Mouse (Mus musculus) kidney, postnatal 36 days (tissue): ENCODE data around the gene Thumpd3.

Experiments
- DNase-seq, 2 experiments: peaks; one replicate each; pipeline ENCODE4 v3.0.0; 2021 to 2022; ENCODE audit warnings: mixed read lengths in 2 of 2

The Thumpd3 gene

GRCm38 (mm10) chr6:113037946-113038734, 7.9 kb upstream of the Thumpd3 start:
- peak; percentile 76 to 85 for DNase-seq

GRCm38 (mm10) chr6:113038735-113039058, 7.3 kb upstream of the Thumpd3 start:
- no peak for DNase-seq

- DNase-seq: no peak
Measured at GRCm38 (mm10) chr6:113040319-113040718, 5.7 kb upstream of the Thumpd3 start.

GRCm38 (mm10) chr6:113041215-113041990, 4.6 kb upstream of the Thumpd3 start:
- DNase-seq: no peak

- DNase-seq: peak in 1 of 2 experiments; percentile 33
Measured at GRCm38 (mm10) chr6:113045575-113045974, 450 bp upstream of the Thumpd3 start.

GRCm38 (mm10) chr6:113047016-113047746, 1.2 kb downstream of the Thumpd3 start:
- no peak for DNase-seq

GRCm38 (mm10) chr6:113048371-113048770, 2.3 kb downstream of the Thumpd3 start:
- no peak for DNase-seq

- DNase-seq: no peak
Measured at GRCm38 (mm10) chr6:113049159-113049558, 3.1 kb downstream of the Thumpd3 start.

- DNase-seq: no peak
Measured at GRCm38 (mm10) chr6:113052972-113053371, 6.9 kb downstream of the Thumpd3 start.

- DNase-seq: no peak
Measured at GRCm38 (mm10) chr6:113054552-113055107, 8.6 kb downstream of the Thumpd3 start.

GRCm38 (mm10) chr6:113060892-113061563, 15.0 kb downstream of the Thumpd3 start:
- no peak for DNase-seq

GRCm38 (mm10) chr6:113062253-113062652, 16.2 kb downstream of the Thumpd3 start:
- DNase-seq: peak; percentile 65 to 89

- DNase-seq: no peak
Measured at GRCm38 (mm10) chr6:113063363-113063762, 17.3 kb downstream of the Thumpd3 start.

- peak in 1 of 2 experiments; percentile 42 for DNase-seq
Measured at GRCm38 (mm10) chr6:113065186-113065585, 19.2 kb downstream of the Thumpd3 start.

GRCm38 (mm10) chr6:113069154-113069553, 23.1 kb downstream of the Thumpd3 start:
- no peak for DNase-seq

GRCm38 (mm10) chr6:113075261-113075660, 29.2 kb downstream of the Thumpd3 start:
- no peak for DNase-seq

GRCm38 (mm10) chr6:113076012-113076685, 30.1 kb downstream of the Thumpd3 start:
- DNase-seq: peak; percentile 96 to 97

- DNase-seq: peak; percentile 98 to 99
Measured at GRCm38 (mm10) chr6:113076686-113077516, 30.9 kb downstream of the Thumpd3 start, which contains the start of gene Setd5. Gene Setd5, plus strand, starts transcription at chr6:113077365.

GRCm38 (mm10) chr6:113077569-113078030, 31.6 kb downstream of the Thumpd3 start:
- no peak for DNase-seq

GRCm38 (mm10) chr6:113078031-113078721, 32.2 kb downstream of the Thumpd3 start:
- DNase-seq: peak; percentile 23 to 42
